Mouse (Mus musculus) adipocyte (in vitro differentiated cells): ENCODE measurements at regions not wholly inside any gene's neighbourhood (a gene's known extent, or its start where the extent isn't known, plus 50 kb on each side); places are given as distances from the start of the nearest gene placed in this dataset.
A peak's percentile ranks its signal among the peaks of the same experiment; 100 is the strongest.
"Not testable (repeated sequence)": the region's sequence is repeated elsewhere in the genome, so short reads cannot be mapped to it uniquely, and the experiment has no call there.

Experiments
- DNase-seq: peaks from one replicate; pipeline ENCODE4 v3.0.0-alpha.2; 2016; ENCODE audit warnings: low spot score

GRCm38 (mm10) chr5:78075203-78075602 lies 667.4 kb upstream of the Igfbp7 start:
- no peak for DNase-seq

- DNase-seq = no peak
These were observed 624.9 kb upstream of the Igfbp7 start for GRCm38 (mm10) chr5:78032554-78033250.

GRCm38 (mm10) chr5:78017523-78017922 lies 609.7 kb upstream of the Igfbp7 start:
- no peak for DNase-seq

GRCm38 (mm10) chr5:77986449-77987047 lies 578.7 kb upstream of the Igfbp7 start:
- no peak for DNase-seq

- DNase-seq = no peak
These were observed 577.4 kb upstream of the Igfbp7 start for GRCm38 (mm10) chr5:77985269-77985668.

GRCm38 (mm10) chr5:77940021-77940420 lies 532.2 kb upstream of the Igfbp7 start:
- DNase-seq = not testable (repeated sequence)

- no peak for DNase-seq
These were observed 524.0 kb upstream of the Igfbp7 start for GRCm38 (mm10) chr5:77931874-77932273.

GRCm38 (mm10) chr5:77921186-77921585 lies 513.3 kb upstream of the Igfbp7 start:
- DNase-seq = no peak

- no peak for DNase-seq
These were observed 509.3 kb upstream of the Igfbp7 start for GRCm38 (mm10) chr5:77917086-77917676.

GRCm38 (mm10) chr5:77916375-77916774 lies 508.5 kb upstream of the Igfbp7 start:
- DNase-seq = no peak

GRCm38 (mm10) chr5:77909218-77909617 lies 501.4 kb upstream of the Igfbp7 start:
- DNase-seq = peak; percentile 4

- DNase-seq = not testable (repeated sequence)
These were observed 484.2 kb upstream of the Igfbp7 start for GRCm38 (mm10) chr5:77892024-77892423.

GRCm38 (mm10) chr5:77888534-77888933 lies 480.7 kb upstream of the Igfbp7 start:
- DNase-seq = no peak

- no peak for DNase-seq
These were observed 463.6 kb upstream of the Igfbp7 start for GRCm38 (mm10) chr5:77871403-77871802.

GRCm38 (mm10) chr5:77865342-77865741 lies 457.5 kb upstream of the Igfbp7 start:
- no peak for DNase-seq

- no peak for DNase-seq
These were observed 447.4 kb upstream of the Igfbp7 start for GRCm38 (mm10) chr5:77855191-77855590.

- no peak for DNase-seq
These were observed 446.4 kb upstream of the Igfbp7 start for GRCm38 (mm10) chr5:77853999-77854784.

- DNase-seq = no peak
These were observed 443.8 kb upstream of the Igfbp7 start for GRCm38 (mm10) chr5:77851645-77852044.

- no peak for DNase-seq
These were observed 430.6 kb upstream of the Igfbp7 start for GRCm38 (mm10) chr5:77838186-77839097.

- no peak for DNase-seq
These were observed 420.1 kb upstream of the Igfbp7 start for GRCm38 (mm10) chr5:77827971-77828370.

GRCm38 (mm10) chr5:77826063-77826462 lies 418.2 kb upstream of the Igfbp7 start:
- no peak for DNase-seq
